Mouse (Mus musculus): Measurements from ENCODE around the gene Tmem274.

- TF ChIP-seq CTCF (IDR thresholded peaks at IDR 0.05; ENCODE audit: low read depth) (no peak), EP300 (IDR thresholded peaks at IDR 0.05; ENCODE audit: low read depth) (no peak)
Measured at GRCm38 (mm10) chr4:149504858-149505257, 27.7 kb downstream of the Tmem274 start.
